Mouse (Mus musculus): ENCODE measurements around the gene Ctdspl.

DNA sequence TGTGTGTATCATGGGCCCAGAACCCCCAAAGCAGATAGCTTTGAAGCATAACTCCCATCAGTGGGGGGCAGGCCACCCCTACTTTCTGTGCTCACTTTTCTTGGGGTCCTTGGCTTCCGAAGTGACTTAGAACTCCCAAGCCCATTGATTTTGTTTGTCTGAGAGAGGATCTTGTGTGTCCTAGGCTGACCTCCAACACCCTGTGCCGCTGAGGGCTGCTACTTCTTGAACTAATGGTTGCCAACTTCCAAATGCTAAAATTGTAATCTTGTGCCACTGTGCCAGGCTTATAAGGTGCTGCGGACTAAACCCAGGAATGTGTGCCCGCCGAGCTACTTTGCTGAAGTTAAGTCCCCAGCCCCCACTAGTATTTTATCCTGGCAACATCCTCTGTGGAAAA is 164.2 kb downstream of the Ctdspl start:
- TF ChIP-seq EP300 (IDR thresholded peaks at IDR 0.05; ENCODE audit: low read depth) (no peak), CTCF (IDR thresholded peaks at IDR 0.05; ENCODE audit: low read depth) (no peak)
